Mouse (Mus musculus): ENCODE measurements around the gene Fmc1. TPM values are rescaled to one million over a fixed set of nuclear protein-coding genes. Genes with fewer than 3 reads are reported as not detected.

Gene Fmc1
- polyA plus RNA-seq, 1 experiment from 2014 or later: 201 TPM

Small RNAs within 50 kb of the gene (microRNA-seq; reads per million reads assigned to microRNA genes)
- not detected for gene Mir7670

Other genes starting within 250 kb of the Fmc1 start
- gene Zc3hav1l, start 234.2 kb upstream of the Fmc1 start, polyA plus RNA-seq (2015; fragmentation: Nextera tagmentation; extraction: Ambion mirVana): 7.0 and 8.3 TPM in 2 replicates
- 1.0 and 1.1 TPM in 2 replicates for gene Zc3hav1, start 178.9 kb upstream of the Fmc1 start, polyA plus RNA-seq (2015; fragmentation: Nextera tagmentation; extraction: Ambion mirVana)
- gene Ttc26, start 152.0 kb upstream of the Fmc1 start, polyA plus RNA-seq (2015; fragmentation: Nextera tagmentation; extraction: Ambion mirVana): 5.5 and 7.6 TPM in 2 replicates
- 16.4 and 20.3 TPM in 2 replicates for gene Ubn2, start 99.6 kb upstream of the Fmc1 start, polyA plus RNA-seq (2015; fragmentation: Nextera tagmentation; extraction: Ambion mirVana)
- gene Luc7l2, start 17.8 kb downstream of the Fmc1 start, polyA plus RNA-seq (2015; fragmentation: Nextera tagmentation; extraction: Ambion mirVana): 35.8 and 40.7 TPM in 2 replicates
- gene Klrg2, start 103.7 kb downstream of the Fmc1 start, polyA plus RNA-seq (2015; fragmentation: Nextera tagmentation; extraction: Ambion mirVana): not detected in 2 replicates
- 15.6 and 22.9 TPM in 2 replicates for gene Clec2l, start 129.6 kb downstream of the Fmc1 start, polyA plus RNA-seq (2015; fragmentation: Nextera tagmentation; extraction: Ambion mirVana)